Mouse (Mus musculus): ENCODE data around the gene Zfp68.

DNA sequence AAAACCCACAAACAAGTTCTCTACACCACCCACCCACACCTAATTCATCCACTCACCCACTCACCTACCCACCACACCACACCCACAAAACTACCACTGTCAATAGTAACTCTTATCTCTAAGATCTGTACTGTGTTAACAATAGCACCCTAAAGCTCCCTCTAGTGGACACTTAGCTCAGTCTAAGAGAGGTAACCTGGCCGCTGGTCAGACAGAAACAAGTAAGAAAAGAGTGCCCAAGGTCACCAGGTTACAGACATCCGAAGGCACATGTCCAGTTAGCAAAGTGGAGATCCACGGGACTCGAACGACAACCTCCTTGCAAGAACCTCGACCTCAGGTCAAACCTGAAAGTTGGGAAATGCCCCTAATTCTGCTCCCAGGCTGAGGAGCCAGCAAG is 38.3 kb upstream of the Zfp68 start:
- TF ChIP-seq CTCF (conservative IDR thresholded peaks at IDR 0.05; ENCODE audit: low read length) (peak; percentile 18; the same call in 1 of the 2 replicates), POU5F1 (IDR thresholded peaks at IDR 0.05; ENCODE audit: borderline replicate concordance, low read length) (no peak), NANOG (IDR thresholded peaks at IDR 0.05; ENCODE audit: borderline replicate concordance, low read length) (no peak)

Data from E14TG2a.4 (cell line).